Mouse (Mus musculus): Measurements from ENCODE around the gene Spef2. TPM values are rescaled to one million over a fixed set of nuclear protein-coding genes. Genes with fewer than 3 reads are reported as not detected.
"Not testable (repeated sequence)": the region's sequence is repeated elsewhere in the genome, so short reads cannot be mapped to it uniquely, and the experiment has no call there.

Gene Spef2
- 1 to 10 TPM; 1.6 to 2.7 TPM for total RNA-seq (2021)
- long read RNA-seq, experiment 1, result 0 reads
- long read RNA-seq, experiment 2, full-length matches to known transcripts, result 1 of 3 reads
- long read RNA-seq, experiment 2, partial matches to known transcripts, result 1 of 3 reads
- long read RNA-seq, experiment 2, other reads (novel, unspliced or antisense), result 1 of 3 reads

DNA sequence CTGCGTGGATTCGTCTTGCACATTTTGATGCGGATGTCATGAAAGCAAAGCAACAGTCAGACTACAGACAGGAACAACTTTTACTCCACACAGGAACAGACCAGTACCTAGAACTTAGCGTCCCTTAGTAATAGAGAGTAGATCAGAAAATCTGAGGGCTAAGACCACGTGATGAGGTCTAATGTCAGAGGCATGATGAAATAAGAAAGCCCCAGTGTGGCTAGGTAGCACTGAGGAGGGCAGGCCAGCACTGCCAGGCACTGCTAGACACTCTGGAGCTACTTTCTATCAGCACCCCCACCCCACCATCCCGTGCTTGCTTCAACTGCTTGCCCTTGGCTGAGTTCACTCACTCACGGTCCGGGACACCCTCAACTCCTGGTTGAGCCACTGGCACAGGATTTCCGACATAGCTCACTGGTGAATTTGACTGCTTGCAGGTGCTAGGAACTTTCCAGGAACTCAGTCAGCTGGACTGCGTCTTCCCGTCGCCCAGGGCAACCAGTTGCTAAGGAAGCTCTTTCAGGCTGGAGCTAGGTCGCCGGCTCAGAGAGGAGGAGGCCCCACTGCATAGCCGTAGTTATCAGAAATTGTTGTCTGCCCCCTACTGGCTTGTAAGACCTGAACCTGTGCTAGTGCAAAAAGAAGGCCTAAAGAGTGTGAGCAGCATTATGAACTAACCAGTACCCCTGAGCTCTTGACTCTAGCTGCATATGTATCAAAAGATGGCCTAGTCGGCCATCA is at the start of gene Spef2:
Gene Spef2, minus strand, starts transcription at position 510 of the 744 bp plus-strand sequence.
- DNase-seq (ENCODE audit: low spot score in 2 of 2), result peak; percentile 21 to 60

DNA sequence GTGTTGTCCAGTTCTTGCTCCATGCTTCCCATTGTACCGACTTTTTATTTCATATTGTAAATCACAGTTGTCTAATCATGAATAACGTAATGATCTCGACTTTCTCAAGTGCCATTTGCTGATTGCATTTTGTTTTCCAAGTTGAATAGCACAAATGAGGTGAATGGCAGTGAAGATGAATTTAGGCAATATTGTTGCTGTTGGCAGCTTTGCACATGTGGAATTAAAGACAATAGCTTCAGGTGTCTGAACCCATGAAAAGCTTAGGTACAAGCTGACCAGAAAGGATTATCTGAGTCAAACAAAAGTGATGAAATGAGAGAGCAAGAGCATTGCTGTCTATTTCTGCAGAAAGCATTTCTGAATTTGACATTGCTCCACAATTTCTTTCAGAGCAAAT is 45.5 kb upstream of the Spef2 start:
- DNase-seq (ENCODE audit: low spot score in 2 of 2), result no peak

DNA sequence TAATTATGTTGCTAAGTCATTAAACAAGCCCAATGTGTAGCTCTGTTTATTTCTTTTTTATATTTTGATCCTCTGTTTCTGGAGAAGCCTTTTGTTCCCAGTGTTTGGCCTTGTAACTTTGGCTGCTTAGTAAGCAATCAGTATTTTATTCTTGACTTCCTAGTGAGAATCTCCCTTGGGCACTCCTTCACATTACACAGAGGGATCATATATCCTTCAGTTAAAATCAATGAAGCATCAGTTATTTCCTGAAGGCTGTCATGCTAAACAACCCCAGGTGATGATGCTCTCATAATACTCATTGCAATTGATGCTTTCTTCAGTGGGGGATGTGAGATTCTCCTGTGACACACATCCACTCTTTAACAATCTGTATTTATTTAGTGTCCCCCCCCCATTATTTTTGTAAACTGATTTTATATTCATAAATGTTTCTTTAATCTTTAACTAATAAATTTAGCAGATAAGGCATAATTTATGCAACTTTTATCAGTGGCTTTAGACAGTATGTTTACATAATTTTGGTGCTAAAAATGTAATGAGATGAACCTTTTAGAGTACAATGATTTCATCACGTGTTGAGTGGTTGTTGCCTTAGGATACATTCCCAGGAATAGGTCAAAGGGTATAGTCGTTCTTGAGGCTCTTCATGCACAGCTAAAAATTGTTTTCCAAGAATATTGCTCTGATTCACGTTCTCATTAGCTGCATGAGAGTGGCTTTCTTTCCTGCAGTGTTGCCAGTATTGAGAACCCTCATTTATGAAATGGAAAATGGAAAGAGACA is 39.8 kb upstream of the Spef2 start:
- DNase-seq (ENCODE audit: low spot score in 2 of 2), result no peak

DNA sequence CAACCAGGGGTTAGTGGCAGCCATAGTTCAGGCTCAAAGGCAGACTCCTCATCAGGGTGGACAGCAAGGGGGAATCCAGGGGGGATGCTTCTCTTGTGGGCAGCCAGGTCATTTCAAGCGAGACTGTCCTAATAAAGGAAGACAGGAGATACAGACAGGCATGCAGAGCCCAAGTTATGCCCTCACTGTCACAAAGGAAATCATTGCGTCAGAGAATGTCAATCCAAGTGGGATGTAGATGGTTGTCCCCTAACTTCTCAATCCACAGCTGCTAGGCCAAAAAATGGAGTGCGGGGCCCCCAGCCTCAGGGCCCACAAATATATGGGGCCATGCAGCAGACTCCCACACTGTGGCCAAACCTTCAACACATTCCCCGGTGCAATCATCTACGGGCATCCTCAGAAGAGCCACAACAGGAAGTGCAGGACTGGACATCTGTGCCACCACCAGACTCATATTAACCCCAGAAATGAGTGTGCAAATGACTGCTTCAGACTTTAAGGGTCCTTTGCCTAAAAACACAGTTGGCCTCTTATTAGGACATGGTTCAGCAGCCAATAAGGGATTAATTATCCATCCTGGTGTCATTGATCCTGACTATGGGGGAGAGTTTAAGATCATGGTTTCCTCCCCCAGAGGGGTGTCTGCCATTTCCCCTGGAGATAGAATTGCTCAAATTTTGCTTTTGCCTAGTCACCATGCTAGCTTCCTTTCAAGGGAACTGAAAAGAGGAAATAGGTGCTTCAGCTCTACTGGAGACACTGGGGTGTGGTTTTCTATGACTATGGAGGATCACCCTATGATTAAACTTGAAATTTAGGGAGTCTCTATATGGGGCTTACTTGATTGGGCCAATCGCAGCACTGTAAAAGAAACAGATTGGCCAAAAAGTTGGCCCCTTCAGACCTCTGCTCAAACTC is 25.8 kb upstream of the Spef2 start:
- DNase-seq (ENCODE audit: low spot score in 2 of 2), result not testable (repeated sequence)

DNA sequence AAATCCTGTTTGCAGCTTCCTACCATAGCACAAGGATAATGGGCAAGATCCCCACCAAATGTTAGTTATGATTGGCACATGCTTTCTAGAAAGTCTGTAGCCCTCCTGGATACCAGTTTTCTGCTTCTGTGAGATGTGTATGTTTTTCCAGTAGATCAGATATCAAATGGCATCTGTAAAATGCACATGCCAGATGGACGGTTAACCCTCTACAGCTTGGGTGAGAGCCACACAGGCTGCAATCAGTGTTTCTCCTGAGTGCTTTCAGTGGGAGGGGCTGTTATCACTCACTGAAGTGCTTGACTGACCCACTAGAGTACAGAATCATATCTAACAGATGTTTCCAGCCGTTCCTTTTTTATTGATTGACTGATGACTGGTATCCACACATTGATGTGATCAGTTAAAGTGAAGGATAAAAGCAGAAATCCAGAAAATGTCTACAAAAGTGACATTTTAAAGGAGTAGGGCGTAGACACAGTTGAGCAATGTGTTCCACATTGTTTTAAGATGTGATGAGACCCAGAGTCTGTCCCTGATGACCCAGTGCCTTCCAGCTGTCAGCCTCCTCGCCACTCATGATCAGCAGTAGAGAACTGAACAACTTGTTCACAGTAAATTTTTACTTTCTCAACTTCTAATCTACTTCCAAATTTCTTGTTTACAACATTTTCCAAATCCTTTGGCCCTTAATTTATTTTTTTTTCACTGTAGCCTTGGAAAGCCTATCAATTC is 19.7 kb upstream of the Spef2 start:
- no peak for DNase-seq (ENCODE audit: low spot score in 2 of 2)

DNA sequence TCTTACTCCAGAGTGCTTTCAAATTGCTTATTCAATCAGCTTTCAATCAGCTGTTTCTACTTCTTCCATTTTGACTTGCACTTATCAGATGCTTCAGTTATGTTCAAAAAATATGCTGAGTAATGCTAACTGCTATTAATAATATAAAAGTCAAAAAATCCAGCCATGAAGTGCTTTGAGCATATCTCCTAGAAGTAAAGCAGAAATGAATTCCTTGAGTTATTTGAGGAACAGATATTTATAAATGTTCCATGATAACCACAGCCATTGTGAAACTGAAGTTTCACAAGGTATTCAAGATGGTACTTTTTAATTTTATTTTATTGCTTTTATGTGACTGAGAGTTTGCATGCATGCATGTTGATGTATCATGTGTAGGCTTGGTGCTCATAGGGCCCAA is 18.4 kb upstream of the Spef2 start:
- DNase-seq (ENCODE audit: low spot score in 2 of 2), result no peak

DNA sequence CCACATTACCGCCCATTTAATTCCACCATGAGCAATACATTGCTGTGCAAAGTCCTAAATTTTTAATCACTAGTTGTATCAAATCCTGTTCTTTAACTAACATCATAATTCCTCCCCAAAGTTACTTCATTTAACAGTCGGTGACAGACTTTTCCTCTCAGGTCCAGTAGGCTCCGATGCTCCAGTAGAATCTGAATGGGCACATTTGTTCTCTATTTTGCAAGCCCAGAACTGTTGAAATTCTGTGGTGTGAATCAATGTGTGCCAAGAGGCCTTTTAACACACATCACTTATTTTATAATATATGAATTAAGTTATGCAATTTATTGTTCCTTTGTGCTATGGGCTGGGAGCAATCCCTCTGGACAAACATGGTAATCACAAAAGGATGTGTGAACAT is 2.3 kb upstream of the Spef2 start:
- no peak for DNase-seq (ENCODE audit: low spot score in 2 of 2)

DNA sequence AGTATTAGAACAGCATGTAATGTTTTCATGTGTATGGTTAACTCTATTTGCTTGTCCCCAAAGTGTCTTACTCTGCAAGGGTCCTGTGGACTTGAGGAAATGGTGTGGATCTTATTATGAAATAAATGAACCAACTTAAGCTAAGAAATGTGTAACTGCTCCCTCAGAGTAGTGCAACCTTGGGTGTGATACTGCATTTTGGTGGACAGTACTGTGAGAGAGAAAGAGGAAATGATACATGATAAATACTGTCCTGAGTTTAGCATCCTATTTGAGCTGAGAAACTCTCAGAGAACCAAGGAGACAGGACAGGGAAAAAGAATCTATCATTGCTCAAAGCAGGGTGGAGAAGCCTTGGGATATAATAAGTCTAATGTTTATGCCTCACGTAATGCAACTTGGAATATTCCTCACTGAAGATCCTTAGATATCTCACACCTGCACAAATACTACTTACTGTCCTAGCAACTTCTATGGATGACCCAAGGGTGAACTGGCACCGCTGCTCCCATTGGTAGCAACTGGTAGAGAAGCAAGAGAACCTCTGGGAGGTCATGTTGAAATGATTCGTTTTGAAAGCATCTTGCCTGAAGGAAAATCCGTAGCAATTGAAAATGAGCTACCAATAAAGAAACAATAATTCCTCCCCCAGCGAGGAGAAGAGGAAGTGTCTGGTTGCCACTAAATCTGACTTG is 1.1 kb downstream of the Spef2 start:
- no peak for DNase-seq (ENCODE audit: low spot score in 2 of 2)

DNA sequence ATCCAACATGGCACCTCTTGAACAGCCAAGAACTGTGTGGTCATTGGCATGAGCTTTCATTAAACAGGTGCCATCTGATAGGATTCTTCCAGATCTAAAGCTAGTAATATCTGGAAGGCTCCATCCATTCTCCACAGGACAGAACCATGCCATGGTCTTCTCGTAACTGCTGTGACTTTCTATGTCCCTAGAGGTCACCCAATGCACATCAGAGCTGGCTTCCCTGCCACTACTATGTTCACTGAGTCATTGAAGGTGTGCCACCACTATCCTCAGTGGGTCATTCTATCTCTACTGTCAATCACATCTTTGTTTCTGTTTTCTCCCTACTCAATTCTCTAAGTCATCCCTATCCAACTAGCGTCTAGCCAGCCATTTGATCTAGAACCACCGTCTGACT is 6.5 kb downstream of the Spef2 start:
- no peak for DNase-seq (ENCODE audit: low spot score in 2 of 2)

DNA sequence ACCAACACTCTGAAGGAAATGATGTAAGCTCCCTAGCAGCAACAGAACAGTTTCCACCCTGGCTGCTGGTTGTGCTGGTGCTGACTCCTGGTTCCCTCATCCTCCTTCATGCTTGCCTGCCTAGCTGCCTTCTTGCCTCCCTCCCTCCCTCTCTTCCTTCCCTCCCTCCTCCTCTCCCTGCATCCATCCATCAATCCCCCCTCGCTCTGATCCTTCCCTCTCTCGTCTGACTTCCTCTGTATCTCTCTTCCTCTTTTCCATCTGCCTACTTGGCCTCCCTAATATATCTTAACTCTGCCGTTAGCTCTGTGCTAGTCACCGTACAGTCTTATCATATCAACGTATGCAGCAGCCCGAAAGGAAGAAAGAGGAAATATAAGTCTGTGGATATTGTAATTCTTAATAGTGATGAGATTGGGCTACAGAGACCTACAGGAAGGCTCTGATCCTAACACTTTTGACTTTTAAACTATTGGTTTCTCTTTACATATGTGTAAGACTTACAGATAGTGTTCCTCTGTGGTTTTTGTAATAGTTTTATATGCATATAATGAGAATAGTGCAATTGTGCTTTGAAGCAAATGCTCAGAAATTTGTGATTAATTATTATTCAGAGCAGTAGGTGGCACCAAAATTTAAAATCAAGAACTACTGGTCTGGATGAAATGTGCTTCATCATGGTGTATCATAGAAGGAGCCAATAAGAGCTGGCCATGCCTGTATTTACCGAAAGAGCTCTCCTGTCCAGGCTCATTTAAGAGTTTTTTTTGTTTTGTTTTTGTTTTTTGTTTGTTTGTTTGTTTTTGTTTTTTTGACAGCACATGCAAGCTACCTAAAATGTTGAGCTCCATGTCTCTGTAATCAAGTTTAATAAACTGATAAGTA is 33.9 kb downstream of the Spef2 start:
- DNase-seq (ENCODE audit: low spot score in 2 of 2), result no peak

DNA sequence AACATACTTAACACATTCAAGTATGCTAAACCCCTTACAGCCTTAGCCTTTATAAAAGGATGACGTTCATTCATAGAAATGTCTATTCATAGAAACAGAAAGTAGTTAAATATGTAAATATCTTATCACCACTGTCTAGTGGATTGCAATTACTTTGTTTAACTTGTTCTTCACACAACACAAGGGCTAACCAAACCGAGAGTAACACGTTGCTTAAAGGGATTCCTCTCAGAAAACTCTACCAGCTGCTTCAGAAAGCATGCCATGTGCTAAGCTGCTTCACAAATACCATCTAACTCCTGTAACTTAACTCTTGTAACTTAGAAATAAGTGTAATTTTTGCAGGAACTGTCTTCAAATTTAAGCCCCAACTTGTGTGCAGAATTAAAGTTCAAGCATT is 35.0 kb downstream of the Spef2 start:
- DNase-seq (ENCODE audit: low spot score in 2 of 2), result peak in 1 of 2 experiments; percentile 3

DNA sequence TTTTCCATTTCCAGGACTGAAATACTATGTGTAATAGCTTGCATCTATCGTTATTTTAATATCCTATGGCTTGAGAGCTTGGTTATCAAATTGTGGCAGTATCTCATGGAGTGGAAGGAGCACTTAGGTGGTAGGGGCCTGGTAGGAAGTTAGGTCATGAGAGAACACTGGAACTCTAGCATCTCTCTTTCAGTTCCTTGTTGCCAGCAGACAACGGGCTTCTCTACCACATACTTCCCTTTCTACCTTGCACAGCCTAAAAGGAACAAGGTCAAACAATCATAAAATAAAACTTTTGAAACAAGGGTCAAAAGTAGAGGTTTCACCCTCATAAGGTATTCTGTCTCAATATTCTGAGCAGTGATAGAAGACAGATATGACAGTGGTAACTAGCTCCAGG is 38.3 kb downstream of the Spef2 start:
- no peak for DNase-seq (ENCODE audit: low spot score in 2 of 2)

DNA sequence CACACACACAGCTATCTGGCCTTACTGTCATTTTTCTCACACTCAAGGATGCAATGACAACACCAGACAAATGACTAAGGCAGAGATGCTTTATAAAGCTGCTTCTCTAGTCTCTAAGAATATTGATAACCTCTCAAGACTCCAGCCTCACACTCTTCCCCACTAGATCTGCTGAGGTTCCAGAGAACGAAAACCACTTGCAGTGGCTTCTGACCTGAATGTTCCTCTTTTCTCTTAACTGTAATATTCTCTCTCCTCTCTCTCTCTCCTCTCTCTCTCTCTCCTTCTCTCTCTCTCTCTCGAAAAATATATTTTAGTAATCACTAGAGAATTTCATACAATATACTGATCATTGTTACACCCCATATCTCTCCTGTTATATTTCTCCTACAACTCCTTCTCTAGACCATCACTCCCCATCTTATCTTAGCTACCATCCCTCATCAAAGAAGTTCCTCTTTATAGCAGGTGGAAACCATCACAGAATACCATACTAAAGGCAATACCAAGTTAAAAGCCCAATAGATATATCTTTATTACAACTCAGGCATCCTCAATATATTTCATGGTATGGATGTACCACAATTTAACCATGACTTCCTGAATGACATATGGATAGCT is 42.7 kb downstream of the Spef2 start:
- no peak for DNase-seq (ENCODE audit: low spot score in 2 of 2)

DNA sequence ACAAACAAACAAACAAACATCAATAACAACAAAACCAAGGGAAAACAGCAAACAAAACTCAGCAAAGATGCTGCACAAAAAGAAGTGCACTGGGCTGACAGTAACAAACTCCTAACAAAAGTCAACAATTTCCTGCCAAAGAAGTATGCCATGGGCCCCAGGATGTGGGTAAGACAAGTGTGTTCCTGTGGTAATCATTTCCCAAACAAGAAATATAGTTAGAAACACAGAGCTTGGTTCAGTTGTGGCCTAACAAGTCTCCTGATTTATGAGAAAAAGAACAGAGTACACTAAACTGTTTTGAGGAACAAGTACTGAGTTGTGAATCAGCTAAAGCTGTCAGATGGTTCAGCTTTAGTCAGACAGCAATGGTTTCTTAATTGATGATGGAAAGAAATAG is 46.8 kb downstream of the Spef2 start:
- no peak for DNase-seq (ENCODE audit: low spot score in 2 of 2)

DNA sequence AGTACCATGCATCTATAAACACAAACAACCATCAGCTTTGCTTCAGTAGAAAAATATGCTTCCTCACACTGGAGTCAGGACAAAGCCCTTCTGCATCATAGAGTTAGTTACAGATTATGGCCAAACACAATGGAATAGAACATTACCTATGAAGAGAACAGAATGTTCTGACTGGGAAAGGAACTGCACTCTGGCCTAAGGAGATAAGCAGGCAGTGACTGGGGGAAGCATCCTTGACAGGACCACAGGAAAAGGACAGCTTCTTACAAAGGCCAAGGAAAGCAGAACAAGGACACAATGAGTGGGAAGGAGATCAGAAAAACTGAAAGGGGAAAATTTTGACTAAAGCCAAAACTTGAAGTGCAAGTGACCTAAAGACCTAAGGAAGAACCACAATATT is 56.9 kb downstream of the Spef2 start:
- DNase-seq (ENCODE audit: low spot score in 2 of 2), result no peak

DNA sequence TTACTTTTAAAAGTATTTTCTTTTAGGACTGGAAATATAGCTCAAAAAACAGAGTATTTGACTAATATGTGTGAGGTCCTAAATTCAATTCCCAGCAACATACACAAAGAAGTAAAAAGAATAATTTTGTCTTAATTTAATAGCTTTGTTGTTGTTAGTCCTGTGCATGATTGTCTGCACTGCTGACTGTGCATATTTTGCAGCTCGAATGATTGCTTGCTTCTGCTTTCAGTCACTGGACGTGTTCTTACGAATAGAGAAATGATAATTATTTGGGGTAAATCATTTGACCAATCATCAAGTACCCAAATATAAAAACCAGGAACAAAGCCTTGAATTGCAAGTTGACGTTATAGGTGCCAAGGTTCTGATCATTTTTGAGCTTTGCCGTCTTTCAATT is 57.8 kb downstream of the Spef2 start:
- DNase-seq (ENCODE audit: low spot score in 2 of 2), result no peak

DNA sequence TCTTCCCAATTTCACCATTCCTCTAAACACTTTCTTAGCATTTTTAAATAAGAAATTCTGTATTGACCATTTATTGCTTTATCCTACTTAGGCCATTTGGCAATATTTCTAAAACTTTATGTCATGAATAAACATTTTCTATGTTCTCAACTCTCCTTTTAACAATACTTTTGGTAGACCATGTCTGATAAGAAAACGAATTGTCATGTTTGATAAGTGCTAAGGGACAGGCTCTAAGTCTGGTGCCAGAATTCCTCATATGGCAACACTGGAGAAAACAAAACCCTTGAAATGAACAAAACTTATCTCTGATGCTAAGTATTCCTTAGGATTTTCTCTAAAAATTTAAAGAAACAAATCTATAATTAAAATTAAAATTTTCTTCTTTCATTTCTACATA is 58.2 kb downstream of the Spef2 start:
- no peak for DNase-seq (ENCODE audit: low spot score in 2 of 2)

DNA sequence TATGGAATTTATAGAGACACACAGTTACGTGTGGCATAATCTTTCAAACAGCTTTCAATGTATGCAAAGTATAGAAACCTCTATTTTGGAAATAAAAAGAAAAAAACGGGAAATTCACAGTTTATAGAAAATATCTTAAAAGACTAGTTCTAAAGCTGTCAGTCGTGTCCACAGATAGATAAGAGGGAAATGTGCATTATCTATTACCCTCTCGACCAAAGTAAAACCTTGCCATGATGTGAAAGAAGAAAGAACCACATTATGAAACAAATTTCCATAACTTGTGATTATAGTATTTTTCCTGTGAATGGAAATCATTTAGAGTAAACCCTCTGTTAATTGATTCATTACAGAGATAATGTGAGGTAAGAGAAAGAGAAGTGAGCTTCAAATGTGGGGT is 65.2 kb downstream of the Spef2 start:
- DNase-seq (ENCODE audit: low spot score in 2 of 2), result no peak
